Mouse (Mus musculus): ENCODE data around the gene Vmn2r30.
"Not testable (repeated sequence)": the region's sequence is repeated elsewhere in the genome, so short reads cannot be mapped to it uniquely, and the experiment has no call there.

The Vmn2r30 gene

DNA sequence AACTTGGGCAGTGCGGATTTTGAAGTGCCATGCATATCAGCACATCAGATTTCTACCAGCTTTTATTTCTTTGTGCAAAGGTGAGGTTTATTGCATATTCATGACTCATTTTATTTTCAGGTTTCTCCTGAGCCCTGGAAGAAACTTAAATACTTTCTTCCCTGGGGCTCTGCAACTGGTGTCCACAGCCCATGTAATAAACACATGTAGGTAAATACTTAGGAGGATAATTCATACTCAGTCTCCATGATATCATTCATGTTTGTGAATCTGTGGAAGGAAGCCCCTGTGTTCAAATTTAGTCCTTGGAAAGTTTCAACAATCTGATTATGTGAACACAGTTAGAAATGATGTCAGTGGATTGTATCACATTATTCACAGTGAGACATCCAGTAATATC lies at the start of gene Vmn2r30:
Gene Vmn2r30 (minus strand): TSS at position 101 of the 400 bp plus-strand sequence.
- DNase-seq (ENCODE audit: low read depth), result not testable (repeated sequence)

DNA sequence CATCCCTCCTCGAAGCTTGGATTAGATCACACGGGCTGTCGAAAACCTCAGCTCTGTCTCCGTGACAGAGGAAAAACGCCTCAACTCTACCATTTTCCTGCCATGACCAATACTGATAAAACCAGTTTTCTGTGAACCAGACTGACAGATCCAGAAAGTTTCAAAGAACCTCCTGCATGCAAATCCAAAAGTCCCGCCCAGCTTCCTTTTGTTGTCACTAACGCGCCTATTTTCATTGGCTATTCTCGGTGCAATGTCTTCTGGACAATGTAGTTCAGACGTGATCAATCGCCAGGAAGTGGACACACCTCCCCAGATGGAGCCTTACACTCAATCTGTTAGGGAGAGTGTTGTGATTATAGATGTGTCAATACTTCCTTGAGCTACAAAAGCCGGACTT lies 37.0 kb upstream of the Vmn2r30 start, which contains the start of gene Gm45783:
Gene Gm45783 (minus strand): TSS at position 143 of the 400 bp plus-strand sequence.
- not testable (repeated sequence) for DNase-seq (ENCODE audit: low read depth)

DNA sequence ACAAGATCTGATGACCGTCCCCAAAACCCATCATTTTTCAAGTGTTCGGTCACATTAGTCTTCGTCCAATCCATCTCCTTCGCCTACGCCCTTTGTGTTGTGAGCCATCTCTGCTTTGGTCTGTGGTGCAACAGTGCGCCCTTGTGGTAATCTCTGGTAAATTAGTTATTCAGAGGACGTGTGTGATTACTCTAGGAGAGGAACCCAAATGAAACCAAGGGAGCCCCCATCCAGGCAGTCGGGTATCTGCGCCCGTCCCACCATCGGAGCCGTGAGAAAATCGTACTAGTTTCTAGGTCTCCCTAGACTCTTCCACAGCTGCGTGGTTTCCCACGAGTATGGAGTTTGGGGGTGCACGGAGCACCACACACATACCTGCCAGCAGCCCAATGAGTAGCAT lies 41.8 kb downstream of the Vmn2r30 start:
- no peak for DNase-seq (ENCODE audit: low read depth)

DNA sequence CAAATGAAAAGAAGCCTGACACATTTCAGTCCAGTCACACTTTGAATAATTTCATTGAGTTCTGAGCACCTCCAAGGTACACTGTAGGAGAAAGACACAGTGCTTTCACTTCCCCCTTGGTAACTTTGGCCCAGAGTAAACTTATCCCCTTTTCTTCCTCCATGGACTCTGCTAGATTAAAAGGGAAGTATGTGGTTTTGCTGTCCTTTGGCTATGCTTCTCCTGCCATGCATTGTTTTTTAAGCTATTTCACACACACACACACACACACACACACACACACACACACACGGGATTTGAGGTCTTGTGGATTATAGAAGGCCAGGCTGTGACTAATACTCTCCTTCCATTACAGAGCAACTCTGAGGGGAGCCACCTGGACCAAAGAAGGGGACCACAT lies 56.0 kb downstream of the Vmn2r30 start:
- no peak for DNase-seq (ENCODE audit: low read depth)

DNA sequence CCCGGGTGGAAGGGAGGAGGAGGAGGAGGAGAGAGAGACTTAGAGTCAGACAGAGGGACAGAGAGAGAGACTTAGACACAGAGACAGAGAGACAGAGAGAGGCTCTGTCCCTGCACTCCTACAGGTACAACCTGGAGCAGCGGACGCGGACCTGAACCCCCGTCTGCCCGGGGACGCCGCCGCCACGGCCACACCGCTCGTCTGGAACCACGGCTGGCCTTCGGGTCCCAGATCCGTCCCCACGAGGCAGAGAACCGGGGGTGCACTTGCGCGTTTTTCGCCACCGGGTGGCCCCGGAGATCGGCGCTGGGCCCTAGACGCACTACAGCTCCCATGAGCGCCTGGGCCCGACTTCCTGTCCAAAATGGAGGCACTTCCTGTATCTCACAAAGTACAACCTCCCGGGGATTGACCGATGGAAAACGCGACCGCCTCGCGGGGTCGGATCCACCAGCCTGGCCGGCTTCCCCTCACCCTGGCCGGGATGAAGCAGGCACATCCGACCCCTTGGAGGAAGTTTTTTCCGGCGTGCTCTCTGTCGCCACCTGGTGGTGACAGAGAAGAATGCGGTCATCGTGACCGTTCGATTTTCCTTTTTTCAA lies 59.3 kb downstream of the Vmn2r30 start, which contains the start of gene Gm45844:
Gene Gm45844 (minus strand): TSS at position 324 of the 602 bp plus-strand sequence.
- not testable (repeated sequence) for DNase-seq (ENCODE audit: low read depth)

DNA sequence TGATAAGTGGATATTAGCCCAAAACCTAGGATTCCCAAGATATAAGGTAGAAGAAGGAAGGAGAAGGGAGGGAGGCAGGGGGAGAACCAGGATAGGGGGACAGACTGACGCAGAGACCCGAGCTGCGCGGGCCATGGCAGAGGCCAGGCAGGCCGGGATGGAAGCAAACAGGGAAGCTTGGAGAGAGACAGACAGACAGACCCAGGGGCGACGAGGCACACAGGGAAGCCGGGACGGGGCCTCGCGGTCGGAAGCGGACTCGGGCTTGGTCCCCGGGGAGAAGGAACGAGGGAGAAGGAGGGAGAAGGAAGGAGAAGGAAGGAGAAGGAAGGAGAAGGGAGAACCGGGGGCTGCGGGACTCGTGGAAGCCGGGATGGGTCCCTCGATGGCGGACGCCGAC lies 59.9 kb downstream of the Vmn2r30 start:
- not testable (repeated sequence) for DNase-seq (ENCODE audit: low read depth)

Measured in c-Kit-positive CD71-positive TER-119-negative erythroid progenitor cells, embryonic 14.5 days (primary cell).